Mouse (Mus musculus) 416B (cell line): ENCODE results near the gene Vps8.

ENCODE experiments used
- DNase-seq: peaks from one replicate; pipeline ENCODE4 v3.0.0; 2011; ENCODE audit warnings: low read depth

Gene Vps8

DNA sequence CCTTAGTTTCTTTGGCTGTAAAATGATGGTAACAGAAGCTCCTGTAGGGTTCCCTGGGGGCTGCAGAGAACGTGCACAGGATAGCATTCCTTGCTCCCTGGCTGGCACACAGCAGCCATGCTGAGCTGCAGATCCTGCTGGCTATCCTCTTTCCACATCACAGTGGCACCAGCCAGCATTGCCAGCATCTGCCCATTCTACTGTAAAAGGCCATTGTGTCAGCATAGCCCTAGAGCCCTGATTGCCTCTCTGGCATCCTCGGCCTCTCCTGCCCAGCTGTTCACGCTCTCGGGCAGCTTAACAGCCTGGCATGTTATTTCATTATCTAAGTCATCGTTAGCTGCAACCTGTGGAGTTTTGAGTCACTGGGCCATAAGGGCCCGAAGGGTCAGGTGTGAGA, 204.3 kb downstream of the Vps8 start:
- no peak for DNase-seq

DNA sequence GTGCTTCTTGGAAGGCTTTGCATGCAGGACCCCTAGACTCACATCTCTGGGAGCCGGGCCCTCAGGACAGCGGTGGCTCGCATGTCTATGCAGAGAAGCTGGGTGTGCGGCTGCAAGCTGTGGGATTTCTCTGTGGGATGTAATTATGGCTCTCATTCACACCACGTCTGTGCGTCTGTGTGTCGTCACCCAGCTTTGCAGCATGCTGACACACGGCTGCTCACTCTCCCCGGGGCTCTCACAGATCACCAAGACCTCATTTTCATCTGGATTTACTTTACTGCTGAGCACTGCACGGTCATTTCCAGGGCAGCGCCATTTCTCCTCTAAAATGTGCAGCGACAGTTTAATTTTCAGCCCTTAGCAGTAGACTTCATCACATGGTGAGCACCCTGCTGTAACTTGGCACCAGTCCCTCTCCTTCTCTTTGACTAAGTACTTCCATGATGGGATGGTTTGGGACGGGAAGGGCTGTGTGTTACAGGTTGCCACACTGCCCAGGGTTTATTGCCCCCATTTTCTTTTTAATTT, 205.2 kb downstream of the Vps8 start:
- DNase-seq, result no peak

DNA sequence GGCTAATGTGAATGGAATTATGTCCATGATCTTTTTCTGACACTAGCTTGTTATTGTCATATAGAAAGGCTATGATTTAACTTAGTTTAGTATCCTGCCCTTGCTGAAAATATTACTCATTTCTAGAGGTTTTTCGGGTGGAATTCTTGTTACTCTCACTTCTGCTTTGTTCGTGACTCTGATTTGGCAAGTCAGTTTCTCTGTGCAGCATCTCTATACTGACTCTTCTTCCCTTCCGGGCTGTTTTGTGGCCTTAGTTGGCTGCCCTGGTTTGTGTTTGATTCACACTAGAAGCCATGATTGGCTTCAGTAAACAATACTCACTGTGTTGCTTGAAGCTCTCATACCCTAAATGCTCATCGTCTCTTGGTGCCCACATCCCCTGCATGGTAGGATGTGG, 207.7 kb downstream of the Vps8 start:
- DNase-seq, result no peak

DNA sequence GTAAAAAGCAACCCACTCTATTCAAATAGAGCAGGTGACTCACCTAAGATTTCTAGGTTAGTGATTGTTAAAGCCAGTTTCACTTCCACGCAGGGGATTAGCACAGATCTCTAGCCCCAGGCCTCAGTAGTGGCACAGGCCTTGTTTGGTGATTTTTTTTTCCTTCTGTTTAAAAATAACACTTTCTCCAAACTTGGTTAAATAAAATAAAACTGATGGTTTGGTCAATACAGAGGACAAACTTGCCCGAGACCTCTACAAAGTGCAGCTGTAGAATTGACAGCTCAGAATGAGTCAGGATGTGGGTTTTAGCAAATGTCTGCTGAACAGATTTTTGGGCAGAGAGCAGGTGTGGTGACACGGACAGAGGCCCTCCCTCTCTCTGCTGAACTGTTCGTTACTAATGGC, 208.9 kb downstream of the Vps8 start:
- peak; percentile 49 for DNase-seq

DNA sequence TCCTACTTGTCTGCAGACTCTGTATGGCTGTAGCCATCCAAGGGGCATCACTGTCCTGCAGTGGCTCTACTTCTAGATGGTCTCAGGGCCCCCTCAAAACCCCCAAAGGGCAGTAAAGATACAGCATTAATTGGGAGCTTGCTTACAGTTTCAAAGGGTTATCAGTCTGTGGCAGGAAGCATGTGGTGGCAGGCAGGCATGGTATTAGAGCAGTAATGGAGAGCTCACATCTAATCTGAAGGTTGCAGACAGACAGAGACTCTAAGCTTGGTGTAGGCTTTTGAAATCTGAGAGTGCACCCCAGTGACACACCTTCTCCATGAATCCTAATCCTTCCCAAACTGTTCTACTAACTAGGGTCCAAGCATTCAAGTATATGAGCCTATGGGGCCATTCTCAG, 211.5 kb downstream of the Vps8 start:
- DNase-seq, result peak; percentile 72

DNA sequence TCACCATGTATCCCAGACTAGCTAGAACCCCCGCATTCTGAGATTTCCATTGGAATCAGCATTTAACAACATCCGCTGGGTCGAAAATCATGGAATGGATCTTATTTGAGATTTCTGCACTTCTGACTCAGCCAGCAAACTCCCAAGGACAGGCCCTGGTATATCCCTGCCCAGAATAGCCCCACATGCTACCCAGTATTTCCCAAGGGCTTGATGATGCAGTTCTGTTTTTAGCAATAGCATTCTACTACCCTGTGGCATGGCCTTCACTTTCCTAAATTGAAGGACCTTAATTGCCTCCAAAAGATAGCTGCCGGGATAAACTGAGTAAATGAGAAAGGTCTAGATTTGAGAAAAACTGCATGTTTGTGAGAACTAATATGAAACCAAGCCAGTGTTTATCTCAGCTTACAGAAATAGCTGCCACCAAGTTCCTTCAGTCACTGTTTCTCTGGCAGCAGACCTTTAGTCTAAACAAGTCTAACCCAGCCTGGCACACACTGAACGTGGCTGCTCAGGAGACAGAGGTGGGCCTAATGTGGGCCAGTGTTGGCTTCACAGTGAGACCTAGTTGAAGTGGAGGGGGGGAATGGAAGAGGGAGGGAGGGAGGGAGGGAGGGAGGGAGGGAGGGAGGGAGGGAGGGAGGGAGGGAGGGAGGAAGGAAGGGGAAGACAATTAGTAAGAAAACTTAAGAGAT, 213.4 kb downstream of the Vps8 start:
- DNase-seq, result no peak

DNA sequence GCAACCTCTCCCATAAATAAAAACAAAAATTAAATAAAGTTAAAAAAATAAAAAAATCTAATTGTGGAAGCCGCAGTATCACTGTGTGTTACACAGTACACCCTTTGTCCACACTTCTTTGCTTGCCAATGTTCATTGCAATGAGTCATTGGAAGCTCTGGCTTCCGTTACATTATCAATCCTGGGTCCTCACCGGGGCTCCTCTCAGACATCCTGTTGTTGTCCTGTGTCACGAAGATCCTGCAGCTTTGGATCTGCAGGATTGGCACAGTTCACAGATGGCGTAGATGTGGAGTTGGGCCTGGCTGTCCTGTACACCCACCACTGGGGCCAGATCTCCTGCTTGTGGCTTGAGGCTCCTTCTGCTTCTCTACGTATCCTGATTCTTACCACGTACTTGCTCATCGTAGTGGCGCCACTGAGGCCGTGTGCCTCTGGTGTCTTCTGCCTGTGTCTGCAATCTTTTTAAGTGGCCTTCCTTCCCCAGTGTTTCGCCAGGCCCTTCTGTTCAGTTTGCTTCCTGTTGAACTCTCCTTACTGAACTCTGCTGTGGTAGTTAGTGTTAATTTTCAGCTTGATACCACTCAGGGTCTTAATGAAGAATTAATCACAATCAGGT, 214.4 kb downstream of the Vps8 start:
- peak; percentile 43 for DNase-seq

DNA sequence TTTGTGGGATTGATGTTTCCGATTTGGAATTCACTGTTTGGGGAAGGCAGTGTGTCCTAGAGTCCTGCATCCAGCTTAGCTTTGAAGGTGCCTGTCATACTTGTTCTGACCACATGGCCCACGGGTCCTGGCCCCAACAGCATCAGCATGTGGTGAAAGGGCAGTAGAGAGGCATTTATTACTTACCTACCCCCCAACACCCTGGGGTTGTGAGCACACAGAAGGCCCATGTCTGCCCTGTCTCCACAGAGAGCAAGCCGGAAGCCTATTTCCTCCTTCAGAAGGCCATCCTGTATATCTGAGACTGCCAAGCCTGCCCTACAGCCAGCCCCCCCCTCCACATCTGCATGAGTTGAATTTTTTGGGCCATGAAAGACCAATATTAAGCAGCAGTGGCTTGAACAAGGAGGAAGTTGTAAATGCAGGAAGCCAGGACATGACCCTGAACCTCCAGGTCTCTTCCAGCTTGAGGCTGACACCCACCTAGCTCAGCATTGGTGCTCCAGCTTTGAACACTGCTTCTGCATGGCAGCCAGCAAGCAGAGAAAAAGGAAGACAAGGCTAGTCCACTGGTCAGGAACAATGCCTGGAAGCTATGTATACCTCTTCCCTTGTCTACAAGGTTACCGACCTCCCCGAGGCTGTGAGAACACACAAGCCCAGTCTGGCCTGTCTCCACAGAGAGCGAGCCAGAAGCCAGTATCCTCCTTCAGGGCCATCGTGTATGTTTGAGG, 218.0 kb downstream of the Vps8 start:
- peak; percentile 65 for DNase-seq

DNA sequence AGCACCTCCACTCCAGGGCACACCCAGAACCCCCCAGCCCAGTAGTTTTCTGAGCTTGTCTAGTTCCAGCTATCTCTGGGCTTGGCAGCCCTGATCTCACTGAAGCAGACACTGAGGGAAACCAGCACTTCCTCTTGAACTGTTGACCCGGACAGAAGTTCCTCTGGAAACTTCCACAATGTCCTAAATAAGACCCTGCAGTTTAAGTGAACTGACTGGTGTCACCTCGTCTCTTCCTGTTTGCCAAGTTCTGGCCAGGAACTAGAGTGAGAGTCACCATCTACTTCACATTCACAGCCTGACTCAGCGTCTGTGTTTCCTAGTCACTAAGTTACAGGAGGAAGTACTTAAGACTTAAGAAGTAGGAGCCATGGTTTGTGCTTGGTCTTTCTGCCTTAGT, 219.0 kb downstream of the Vps8 start:
- peak; percentile 81 for DNase-seq

DNA sequence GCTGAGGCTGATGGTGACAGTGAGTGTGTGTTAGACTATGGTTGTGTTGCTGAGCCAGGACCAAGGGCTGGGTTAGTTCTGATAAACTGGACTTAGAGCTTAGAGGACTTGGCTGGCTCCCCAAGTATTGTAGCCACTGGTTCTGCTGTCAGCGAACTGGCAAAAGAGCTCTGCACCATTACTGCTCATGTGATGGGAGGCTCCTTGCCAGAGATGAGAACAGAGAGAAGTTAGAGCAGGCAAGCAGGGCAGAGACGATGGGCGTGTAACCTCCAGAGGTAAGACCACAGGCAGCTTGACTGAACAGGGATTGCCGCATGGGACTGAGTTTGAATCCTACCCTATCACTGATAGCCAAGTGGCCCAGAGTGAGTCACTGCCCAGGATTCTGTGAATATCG, 220.0 kb downstream of the Vps8 start:
- DNase-seq, result no peak

DNA sequence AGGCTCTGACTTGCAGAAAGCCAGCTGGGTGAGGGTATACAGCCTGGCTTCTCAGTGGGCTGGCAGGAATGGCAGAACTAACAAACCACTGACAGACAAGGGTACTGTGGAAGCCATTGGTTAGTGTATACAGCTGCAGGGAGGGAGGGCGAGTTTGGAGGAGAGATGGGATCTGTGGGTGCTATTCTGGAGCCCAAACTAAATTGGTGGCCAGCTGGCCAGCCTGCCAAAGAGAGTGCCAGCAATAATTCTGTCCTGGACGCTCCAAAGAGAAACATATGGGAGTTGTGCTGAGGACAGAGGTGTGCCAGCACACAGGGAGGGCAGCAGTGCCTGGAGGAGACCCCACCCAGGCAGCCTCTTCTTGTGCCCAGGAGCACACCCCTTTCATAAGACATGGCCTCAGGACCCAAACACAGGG, 220.7 kb downstream of the Vps8 start:
- no peak for DNase-seq

DNA sequence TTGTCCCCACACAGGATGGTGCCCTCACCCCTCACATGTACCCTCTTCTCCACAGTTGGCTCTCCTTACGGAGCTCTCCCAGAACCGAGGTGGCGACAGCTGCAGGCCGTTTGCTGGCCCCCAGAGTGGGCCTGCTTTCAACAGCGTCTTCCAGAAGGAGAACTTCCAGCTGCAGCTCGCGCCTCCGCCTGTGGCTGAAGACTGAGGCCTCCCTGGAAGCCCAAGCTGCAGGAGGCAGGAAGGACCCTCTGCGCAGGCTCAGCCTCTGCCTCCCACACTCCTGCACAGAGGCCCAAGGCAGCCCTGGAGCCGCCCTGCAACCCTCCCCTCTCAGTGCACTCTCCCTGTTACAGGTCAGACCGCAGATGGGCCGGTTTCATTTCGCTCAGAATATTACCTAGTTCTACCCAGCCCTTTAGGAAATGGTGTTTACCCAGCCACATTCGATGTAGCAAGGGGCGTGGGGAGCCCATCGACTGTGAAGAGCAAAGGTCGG, 221.2 kb downstream of the Vps8 start:
- DNase-seq, result no peak

DNA sequence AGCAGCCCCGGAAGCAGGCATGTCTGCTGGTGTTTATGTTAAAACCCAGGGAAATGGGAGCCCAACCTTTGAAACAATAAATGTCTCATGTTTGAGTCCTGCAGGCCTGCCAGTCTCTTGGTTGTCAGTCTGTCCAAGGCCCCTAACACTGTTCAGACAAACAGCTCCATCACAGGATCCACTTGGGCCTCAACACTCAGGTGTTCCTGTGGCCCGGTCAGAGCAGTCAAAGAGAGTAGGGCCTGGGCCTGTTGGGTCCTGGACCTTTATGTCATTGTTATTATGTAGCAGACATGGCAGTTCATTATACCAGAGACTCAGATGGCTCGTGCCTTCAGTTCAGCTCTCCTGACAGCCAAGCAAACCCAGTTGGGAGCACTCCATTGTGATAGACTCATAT, 221.7 kb downstream of the Vps8 start:
- no peak for DNase-seq

DNA sequence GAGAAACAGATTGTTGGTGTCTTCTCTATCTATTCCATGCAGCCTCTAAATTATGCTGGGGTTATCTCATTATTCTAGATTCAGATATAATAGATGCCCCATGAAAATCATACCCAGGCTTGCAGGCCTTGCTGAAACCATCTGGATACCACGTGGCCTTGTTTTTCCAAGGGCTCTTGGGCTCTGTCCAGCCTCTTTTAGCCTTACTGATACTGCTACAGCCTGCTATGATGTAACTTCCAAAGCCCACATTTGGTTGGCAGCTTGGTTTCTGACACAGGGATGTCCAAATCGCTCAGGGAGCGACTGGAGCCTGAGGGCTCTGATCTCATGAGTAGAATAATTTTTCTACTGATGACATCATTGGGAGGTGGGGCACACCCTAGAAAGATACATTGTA, 223.0 kb downstream of the Vps8 start:
- no peak for DNase-seq

DNA sequence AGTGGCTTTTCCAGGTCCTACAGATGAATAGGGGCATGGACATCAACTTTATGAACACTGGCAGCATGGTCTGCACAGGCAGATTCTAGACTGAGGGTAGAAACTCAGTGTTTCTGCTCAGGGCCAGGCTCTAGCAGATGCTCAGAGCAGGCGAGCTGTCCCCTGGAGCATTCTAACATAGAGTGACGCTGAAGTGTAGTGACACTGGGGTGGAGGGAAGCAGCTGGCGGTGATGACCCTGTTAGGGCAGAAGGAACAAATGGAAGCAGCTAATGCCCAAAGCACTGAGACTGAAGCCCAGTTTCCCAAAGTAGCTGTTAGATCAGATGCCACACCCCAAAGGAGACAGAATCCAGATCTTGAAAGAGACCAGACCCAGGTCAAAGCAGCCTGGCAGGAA, 223.6 kb downstream of the Vps8 start:
- DNase-seq, result no peak

DNA sequence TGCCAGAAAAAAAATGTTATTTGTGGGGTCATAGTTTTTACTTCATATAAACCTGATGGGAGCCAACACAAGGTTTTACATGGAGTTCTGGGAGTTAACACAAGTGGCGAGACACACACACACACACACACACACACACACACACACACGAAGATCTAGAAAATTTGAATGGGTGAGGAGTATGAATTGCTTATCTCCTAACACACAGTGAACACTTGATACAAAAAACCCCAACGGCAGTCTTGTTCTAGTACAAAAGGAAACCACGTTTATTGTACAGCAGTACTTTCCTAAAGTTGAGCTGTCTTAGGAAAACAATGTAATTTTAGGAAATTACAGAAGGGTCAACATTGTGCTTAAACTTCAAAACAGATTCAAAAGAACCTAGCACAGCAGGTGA, 225.9 kb downstream of the Vps8 start:
- DNase-seq, result peak; percentile 21

DNA sequence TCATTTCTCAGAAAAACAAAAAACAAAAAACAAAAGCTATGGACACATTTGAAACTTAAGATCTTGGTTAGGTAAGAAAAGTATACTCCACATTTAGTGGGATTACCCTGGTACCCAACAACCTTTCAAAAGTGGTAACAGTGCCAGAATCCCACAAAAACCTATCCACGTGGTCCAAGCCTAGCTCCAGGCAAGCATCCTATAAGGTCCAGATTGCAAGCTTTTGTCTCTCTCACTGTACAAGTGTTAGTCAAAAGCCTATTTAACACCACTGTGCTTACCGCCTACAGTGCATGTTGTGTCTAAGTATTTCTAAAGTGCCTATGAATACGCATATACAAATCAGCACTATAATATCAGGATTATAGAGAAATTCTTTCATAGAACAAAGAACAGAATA, 227.4 kb downstream of the Vps8 start:
- DNase-seq, result no peak

DNA sequence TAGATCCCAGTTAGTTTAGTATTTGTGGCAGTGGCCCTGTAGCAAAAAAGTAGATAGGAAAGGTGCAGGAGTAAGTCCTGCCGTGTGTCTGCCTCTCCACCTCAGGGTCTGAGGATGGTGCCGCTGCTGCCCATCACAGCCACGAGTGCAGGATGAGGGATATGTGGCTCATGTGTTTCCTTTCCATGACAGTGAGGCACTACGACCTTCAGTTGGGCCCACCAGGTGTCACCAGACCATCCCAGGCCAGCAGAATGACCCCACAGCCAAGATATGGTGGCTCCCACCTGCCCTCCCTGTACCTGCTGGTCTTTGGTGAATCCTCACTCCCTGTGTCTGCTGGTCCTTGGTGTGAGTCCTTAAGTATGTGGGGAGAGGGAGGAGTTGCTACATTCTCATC, 228.2 kb downstream of the Vps8 start:
- no peak for DNase-seq

DNA sequence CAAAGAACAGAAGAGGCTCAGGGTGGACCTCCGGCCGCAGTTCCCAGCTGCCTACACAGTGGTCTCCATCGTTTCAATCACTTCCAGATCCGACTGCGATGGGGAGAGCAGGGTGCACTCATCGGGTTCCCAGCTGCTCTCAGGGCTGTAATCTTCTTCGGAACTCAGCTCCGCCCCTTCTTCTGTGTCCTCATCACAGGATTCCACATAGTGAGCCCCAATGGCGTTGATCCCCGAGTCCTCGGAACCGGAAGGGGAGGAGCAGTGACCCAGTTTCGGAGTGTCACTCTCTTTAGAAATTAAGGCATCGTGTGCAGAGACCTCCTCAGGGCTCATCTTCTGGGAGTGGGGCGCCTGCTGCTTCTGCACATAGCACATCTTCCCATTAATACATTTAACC, 230.2 kb downstream of the Vps8 start:
- DNase-seq, result no peak

DNA sequence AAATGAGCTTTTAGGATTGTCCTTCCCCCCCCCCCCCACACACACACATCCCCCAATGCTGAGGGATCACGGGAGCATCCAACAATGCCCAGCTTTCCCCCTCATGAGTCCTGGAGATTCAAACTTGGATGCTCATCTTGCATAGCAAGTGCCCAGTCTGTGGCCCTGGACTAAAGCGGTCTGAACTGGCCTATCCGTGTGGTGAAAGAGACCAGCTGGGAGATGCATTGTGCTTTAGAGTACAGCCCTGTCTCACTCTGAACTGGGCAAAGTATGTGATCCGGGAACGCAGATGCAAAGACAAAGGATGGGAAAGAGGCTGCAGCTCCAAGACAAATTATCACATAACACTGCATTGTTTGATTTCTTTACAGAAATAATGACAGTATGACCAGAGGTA, 231.5 kb downstream of the Vps8 start:
- no peak for DNase-seq

DNA sequence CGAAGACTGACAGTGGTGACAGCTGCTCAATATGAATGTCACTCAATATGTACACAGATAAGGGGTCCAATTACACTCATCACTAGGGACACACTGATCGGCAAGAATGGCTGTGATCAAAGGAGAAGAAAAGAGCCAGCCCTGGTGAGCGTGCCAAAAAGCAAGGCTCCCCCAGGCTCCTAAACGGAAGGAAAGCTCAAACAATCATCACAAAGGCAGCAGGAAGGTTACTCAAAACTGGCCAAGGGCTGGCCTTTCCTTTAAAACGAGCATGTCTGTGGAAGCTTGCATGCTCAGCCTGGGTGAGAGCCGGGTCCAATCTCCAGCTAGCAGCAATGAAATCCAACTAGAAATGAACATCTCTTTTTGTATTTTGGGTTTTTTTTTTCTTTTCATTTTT, 232.4 kb downstream of the Vps8 start:
- no peak for DNase-seq

DNA sequence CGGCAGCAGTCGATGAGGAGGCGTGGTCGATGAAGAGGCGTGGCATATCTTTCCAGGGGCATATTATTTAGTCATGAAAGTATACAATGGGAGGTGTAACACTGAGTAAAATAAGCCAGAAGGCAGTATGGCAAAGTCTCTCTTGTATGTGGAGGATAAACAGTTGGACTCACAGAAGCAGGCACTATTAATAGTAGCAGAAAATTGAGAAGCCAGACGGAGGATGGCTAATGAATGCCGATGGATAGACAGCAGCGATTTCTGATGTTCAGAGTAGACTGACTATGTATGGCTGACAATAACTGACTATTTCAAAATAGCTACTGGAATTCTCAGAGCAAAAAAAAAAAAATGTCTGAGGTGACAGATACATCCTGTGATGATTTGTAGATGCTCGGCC, 233.0 kb downstream of the Vps8 start:
- DNase-seq, result no peak
